Mouse (Mus musculus) heart, adult 11 months (tissue): Measurements from ENCODE around the gene Trmt44.
A peak's percentile ranks its signal among the peaks of the same experiment; 100 is the strongest.

ENCODE experiments used
- DNase-seq: peaks from one replicate; pipeline ENCODE4 v3.0.0; 2022

The Trmt44 gene

GRCm38 (mm10) chr5:35574653-35575599, at the start of gene Trmt44:
TSS of gene Trmt44 (minus strand) at chr5:35575070.
- peak; percentile 99 for DNase-seq

GRCm38 (mm10) chr5:35623831-35624230, 49.0 kb upstream of the Trmt44 start:
- DNase-seq = peak; percentile 90

GRCm38 (mm10) chr5:35621114-35621513, 46.2 kb upstream of the Trmt44 start:
- DNase-seq = peak; percentile 95

- DNase-seq = no peak
Measured at GRCm38 (mm10) chr5:35616943-35617342, 42.1 kb upstream of the Trmt44 start.

GRCm38 (mm10) chr5:35612722-35613121, 37.9 kb upstream of the Trmt44 start:
- no peak for DNase-seq

GRCm38 (mm10) chr5:35611900-35612299, 37.0 kb upstream of the Trmt44 start:
- DNase-seq = peak; percentile 95

- peak; percentile 93 for DNase-seq
Measured at GRCm38 (mm10) chr5:35611170-35611569, 36.3 kb upstream of the Trmt44 start.

GRCm38 (mm10) chr5:35610381-35610780, 35.5 kb upstream of the Trmt44 start:
- peak; percentile 95 for DNase-seq

- DNase-seq = peak; percentile 93
Measured at GRCm38 (mm10) chr5:35609971-35610370, 35.1 kb upstream of the Trmt44 start.

- DNase-seq = peak; percentile 99
Measured at GRCm38 (mm10) chr5:35609381-35609780, 34.5 kb upstream of the Trmt44 start.

- DNase-seq = peak; percentile 91
Measured at GRCm38 (mm10) chr5:35608559-35608958, 33.7 kb upstream of the Trmt44 start.

- peak; percentile 97 for DNase-seq
Measured at GRCm38 (mm10) chr5:35607784-35608183, 32.9 kb upstream of the Trmt44 start.

- DNase-seq = peak; percentile 90
Measured at GRCm38 (mm10) chr5:35606800-35607199, 31.9 kb upstream of the Trmt44 start.

- DNase-seq = no peak
Measured at GRCm38 (mm10) chr5:35605355-35605754, 30.5 kb upstream of the Trmt44 start.

- DNase-seq = peak; percentile 97
Measured at GRCm38 (mm10) chr5:35601526-35601925, 26.7 kb upstream of the Trmt44 start.

GRCm38 (mm10) chr5:35600233-35600632, 25.4 kb upstream of the Trmt44 start:
- DNase-seq = no peak

GRCm38 (mm10) chr5:35596169-35597160, 21.6 kb upstream of the Trmt44 start:
- peak; percentile 94 for DNase-seq

GRCm38 (mm10) chr5:35595706-35596105, 20.8 kb upstream of the Trmt44 start:
- DNase-seq = peak; percentile 94

- no peak for DNase-seq
Measured at GRCm38 (mm10) chr5:35594768-35595167, 19.9 kb upstream of the Trmt44 start.

- no peak for DNase-seq
Measured at GRCm38 (mm10) chr5:35593272-35593671, 18.4 kb upstream of the Trmt44 start.

- DNase-seq = peak; percentile 85
Measured at GRCm38 (mm10) chr5:35592824-35593223, 18.0 kb upstream of the Trmt44 start.

- DNase-seq = peak; percentile 90
Measured at GRCm38 (mm10) chr5:35592081-35592736, 17.3 kb upstream of the Trmt44 start.

GRCm38 (mm10) chr5:35591497-35591896, 16.6 kb upstream of the Trmt44 start:
- DNase-seq = peak; percentile 85
